Mouse (Mus musculus) 416B (cell line): ENCODE measurements at regions not wholly inside any gene's neighbourhood (a gene's known extent, or its start where the extent isn't known, plus 50 kb on each side); places are given as distances from the start of the nearest gene placed in this dataset.
"Not testable (repeated sequence)": the region's sequence is repeated elsewhere in the genome, so short reads cannot be mapped to it uniquely, and the experiment has no call there.

Source experiments
- DNase-seq: peaks from one replicate; pipeline ENCODE4 v3.0.0; 2011; ENCODE audit warnings: low read depth

DNA sequence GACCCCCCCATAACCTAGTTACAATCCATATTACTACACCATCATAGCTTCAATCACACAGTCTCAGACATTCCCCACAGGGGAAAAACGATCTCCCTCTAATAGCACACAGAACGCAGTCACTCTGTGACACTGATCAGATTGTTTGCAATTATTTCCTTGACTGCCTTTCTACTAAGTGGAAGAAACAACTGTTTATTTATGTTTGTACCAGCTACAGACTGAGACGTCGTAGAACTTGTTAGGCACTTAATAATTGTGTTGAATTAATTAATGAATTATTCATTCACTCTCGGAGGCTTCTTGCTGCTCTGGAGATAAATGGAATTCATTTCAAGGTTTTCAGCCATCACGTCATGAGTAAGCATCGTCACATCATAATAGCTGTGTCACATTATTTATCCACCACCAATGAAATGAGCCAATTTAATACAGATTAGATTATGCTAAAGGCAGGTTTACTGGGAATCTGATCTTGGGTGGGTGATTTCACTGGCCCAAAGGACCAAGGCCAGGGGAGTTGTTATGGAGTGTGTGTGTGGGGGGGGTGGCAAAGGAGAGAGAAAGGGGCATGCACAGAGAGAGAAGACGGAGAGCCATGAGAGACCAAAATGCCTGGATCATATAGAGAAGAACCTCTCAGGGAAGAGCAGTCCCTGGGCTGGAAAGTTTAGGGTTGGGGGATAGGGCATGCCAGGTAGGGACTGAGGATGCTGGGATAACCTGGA, 355.7 kb upstream of the Zwint start:
- no peak for DNase-seq

DNA sequence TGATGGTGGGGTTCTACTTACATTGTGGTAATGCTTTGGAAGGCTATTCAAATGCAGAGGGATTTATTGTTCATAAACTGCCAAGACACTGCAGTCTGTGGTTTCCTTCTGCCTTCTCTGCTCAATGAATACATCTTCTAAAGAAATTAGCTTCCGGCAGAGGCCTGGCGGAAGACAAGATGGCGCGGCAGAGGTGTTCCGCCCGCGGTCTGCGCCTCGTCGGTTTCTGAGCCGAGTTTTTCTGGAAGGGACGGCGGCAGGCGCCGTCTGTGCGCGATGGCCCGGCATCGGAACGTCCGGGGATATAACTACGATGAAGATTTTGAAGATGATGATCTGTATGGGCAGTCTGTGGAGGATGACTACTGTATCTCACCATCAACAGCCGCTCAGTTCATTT, 345.6 kb upstream of the Zwint start:
- DNase-seq, result not testable (repeated sequence)

DNA sequence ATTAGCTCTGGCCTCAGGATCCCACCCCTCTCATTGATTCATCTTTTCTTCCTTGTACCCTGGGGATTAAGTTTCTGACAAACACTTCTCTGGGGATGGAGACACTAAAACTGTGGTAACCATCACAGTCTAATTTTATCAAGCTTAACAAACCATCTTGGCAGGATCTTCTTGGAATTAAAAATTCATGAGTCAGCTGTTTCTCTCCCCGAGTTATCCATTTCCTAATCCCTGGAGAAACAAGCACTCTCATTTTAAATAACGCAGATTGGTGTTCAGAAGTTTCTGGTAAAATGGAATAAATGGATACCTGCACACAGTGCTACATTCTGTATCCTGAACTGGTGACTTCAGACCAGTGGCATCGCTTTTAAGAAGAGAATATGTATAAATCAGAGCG, 336.3 kb upstream of the Zwint start:
- no peak for DNase-seq

- no peak for DNase-seq
Observed at GRCm38 (mm10) chr10:72320307-72320706, 334.3 kb upstream of the Zwint start.

- DNase-seq, result no peak
Observed at GRCm38 (mm10) chr10:72326624-72327023, 328.0 kb upstream of the Zwint start.

- DNase-seq, result no peak
Observed at GRCm38 (mm10) chr10:72347253-72347652, 307.4 kb upstream of the Zwint start.

GRCm38 (mm10) chr10:72347949-72348663, 306.5 kb upstream of the Zwint start:
- no peak for DNase-seq

- DNase-seq, result no peak
Observed at GRCm38 (mm10) chr10:72352810-72353209, 301.8 kb upstream of the Zwint start.

GRCm38 (mm10) chr10:72353515-72353914, 301.1 kb upstream of the Zwint start:
- no peak for DNase-seq

GRCm38 (mm10) chr10:72383351-72383750, 271.3 kb upstream of the Zwint start:
- no peak for DNase-seq

- DNase-seq, result no peak
Observed at GRCm38 (mm10) chr10:72384826-72385225, 269.8 kb upstream of the Zwint start.

DNA sequence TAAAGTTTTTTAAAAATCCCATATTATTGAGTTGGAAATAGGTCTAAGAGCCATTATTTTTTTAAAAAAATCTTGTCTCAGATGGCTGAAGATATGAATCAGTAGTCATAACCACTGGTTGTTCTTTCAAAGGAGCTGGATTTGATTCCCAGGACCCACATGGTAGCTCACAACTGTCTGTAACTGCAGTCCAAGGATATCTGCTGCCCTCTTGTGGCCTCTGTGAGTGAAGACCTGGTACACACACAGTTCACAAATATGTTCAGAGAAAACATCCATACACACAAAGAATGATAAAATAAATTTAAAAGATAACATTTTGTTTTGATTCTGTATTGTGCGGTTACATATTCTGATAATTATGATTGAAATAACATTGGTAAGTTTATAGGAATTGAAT, 263.2 kb upstream of the Zwint start:
- peak; percentile 32 for DNase-seq

GRCm38 (mm10) chr10:72393279-72394041, 261.2 kb upstream of the Zwint start:
- no peak for DNase-seq

DNA sequence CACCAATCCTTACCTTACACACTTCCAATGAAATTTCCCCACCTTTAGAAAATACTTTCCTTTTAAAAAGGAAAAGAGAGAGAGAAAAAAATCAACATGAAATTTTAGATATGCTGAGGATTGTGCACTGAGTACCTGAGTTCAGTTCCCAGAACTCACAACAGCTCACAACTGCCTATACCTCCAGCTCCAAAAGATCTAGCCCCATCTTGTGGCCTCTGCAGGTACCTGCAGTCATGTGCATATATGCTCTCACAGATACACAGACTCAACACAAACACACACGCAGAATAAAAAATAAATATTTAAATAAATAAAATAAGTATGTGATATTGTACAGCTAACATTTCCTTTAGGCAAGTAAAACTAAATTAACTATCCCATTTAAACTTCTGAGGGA, 260.3 kb upstream of the Zwint start:
- no peak for DNase-seq

GRCm38 (mm10) chr10:72403290-72403689, 251.4 kb upstream of the Zwint start:
- DNase-seq, result no peak

DNA sequence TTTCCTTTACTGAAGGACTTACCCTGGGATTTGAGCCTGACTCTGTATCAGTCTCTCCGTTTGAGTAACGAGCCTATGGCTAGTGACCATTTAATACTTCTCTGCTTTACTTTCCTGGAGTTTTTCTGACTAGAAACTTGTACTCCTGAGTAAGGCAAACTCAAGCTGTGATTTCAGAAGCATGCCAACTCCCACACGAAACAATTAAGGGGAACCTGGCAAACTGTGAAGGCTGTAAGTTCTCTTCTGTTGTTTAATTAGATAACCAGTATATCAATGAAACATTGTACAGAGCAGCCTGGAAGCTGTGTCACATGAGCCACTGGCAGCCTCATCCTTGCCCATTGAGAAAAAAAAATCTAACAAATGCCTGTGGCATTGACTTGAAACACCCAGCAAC, 244.3 kb upstream of the Zwint start:
- no peak for DNase-seq

GRCm38 (mm10) chr10:72411670-72412069, 243.0 kb upstream of the Zwint start:
- DNase-seq, result no peak

DNA sequence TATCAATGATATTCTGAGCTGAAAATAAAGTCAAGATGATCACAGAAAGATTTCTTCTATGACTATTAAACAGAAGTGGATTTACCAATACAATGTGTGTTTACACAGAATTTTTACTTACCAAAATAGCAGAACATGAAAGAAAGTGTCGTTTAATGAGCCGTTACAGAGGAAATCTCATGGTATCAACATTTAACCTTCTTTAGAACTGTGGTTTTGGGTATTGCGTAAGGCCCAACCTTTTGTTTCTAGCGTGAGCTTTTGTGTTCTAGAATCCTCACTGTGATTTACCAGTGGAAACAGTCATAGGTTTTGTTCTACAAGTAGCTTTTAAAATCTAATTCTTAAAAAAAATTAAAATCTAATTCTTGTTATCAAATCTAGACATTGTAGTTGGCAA, 200.0 kb upstream of the Zwint start:
- DNase-seq, result peak; percentile 61

- no peak for DNase-seq
Observed at GRCm38 (mm10) chr10:72484315-72484714, 170.3 kb upstream of the Zwint start.

DNA sequence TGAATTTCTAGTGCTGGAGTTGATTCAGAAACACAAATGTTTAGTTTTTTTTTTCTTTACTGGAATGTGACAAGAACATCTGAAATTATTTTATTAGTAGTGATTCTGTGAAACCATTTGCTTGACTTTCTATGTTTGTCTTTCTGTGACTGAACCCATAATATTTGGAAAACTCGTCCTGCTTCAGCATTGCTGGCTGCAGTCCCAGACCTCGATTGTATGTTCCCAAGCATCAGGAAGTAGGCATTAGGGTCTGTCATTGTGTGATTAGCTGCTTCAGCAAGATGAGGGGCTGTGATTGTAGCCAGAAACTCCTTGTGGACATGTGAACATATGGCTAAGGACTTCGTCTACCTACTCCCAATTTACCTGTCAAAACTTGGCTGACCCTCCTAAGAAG, 122.2 kb upstream of the Zwint start:
- no peak for DNase-seq

GRCm38 (mm10) chr10:72533427-72533826, 121.2 kb upstream of the Zwint start:
- DNase-seq, result no peak

DNA sequence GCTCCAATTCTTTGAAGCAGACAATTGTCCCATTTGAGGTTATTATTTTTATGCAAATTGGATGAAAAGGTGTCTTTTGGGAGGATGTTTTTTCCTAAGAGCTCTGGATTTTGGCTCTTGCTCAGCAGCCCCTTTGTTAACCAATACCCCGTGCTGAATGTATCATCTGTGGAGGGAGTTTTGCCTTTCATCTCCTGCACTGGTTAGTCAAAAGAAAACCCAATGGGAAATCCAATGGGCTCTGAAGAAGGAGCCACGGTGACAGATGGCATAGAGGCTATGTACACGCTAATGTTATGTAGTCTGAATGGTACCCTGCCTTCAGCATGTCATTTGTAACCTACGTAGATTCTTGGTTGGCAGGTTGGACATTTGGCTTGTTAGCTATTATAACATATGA, 120.8 kb upstream of the Zwint start:
- no peak for DNase-seq

DNA sequence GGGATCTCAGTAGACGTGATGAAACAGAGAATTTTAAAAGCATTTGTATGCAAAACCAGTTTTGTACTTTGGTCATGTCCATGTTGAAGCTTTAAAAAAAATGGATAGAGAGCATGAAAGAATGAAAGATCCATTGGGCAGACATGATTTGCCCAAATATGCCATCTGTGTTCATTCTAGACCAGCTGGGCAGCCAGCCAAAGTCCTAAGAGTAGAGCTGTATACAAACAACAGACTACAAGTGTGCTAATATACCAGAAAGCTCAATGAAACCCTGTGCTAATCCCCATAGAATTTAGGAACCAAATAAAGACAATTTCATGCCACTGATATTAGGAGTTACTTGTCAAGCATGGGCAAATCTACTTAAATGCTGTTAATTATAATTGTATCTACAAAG, 105.1 kb upstream of the Zwint start:
- DNase-seq, result no peak
